Mouse (Mus musculus): ENCODE measurements around the gene Oaz3.

DNA sequence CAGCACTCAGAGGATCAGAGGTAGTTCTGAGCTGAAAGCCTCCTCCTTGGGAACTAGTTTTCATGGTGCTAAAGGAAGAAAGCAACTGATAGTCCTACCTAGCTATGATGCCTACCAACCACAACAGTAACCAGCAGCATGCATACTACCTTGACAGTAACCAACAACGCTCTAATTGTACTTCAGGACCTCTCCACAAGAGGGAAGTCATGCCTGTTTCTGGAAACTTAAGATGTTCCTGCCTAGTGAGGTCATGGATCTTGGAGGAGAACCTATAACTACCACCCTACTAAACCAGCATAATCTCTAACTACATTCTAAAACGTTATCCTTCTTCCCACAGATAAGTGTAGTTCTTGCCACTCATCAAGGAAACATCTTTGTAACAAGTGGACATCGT, 2.5 kb downstream of the Oaz3 start:
- TF ChIP-seq POLR2A (IDR thresholded peaks at IDR 0.05; ENCODE audit: borderline replicate concordance, insufficient read depth, low read length) = no peak
- TF ChIP-seq CTCF (IDR thresholded peaks at IDR 0.05; ENCODE audit: borderline replicate concordance, insufficient read depth, low read depth, low read length) = peak; percentile 27; the same call in 1 of the 2 replicates
